Mouse (Mus musculus) stomach, postnatal 0 days (tissue): Measurements from ENCODE around the gene Aplp1.

Experiments used
- CTCF ChIP-seq: IDR thresholded peaks from 2 replicates; pipeline ENCODE4 v1.5.1; 2016; ENCODE audit warnings: antibody characterized with exemption, low read depth, mild to moderate bottlenecking, moderate library complexity
- EP300 ChIP-seq: optimal IDR thresholded peaks from 2 replicates; pipeline ENCODE3; 2016; ENCODE audit warnings: antibody characterized with exemption

- TF ChIP-seq CTCF: no peak
- no peak for TF ChIP-seq EP300
Measured at GRCm38 (mm10) chr7:30402343-30402742, 43.0 kb downstream of the Aplp1 start.
